Mouse (Mus musculus) small intestine, adult 2 months (tissue): ENCODE results near the gene Dcst2. TPM values are rescaled to one million over a fixed set of nuclear protein-coding genes. Genes with fewer than 3 reads are reported as not detected.

ENCODE experiments used
- H3K27ac ChIP-seq: fragments of 200-500 bp; 2 replicates; pipeline ENCODE4 v1.5.1; 2012; ENCODE audit warnings: low read depth, low read length, control low read depth, inconsistent platforms; ENCODE audit not compliant: insufficient read depth
- H3K27me3 ChIP-seq: fragments of 200-500 bp; 2 replicates; pipeline ENCODE4 v1.6.1; 2012; ENCODE audit warnings: mild to moderate bottlenecking, moderate library complexity, low read length, inconsistent platforms; ENCODE audit not compliant: control insufficient read depth, insufficient read depth
- H3K36me3 ChIP-seq: fragments of 200-500 bp; 2 replicates; pipeline ENCODE4 v1.6.1; 2012; ENCODE audit warnings: mild to moderate bottlenecking, low read length, control low read depth, inconsistent platforms; ENCODE audit not compliant: control insufficient read depth, insufficient read depth
- H3K4me1 ChIP-seq: fragments of 200-500 bp; 2 replicates; pipeline ENCODE4 v1.6.1; 2012; ENCODE audit warnings: low read length, inconsistent platforms, mixed read lengths; ENCODE audit not compliant: control insufficient read depth, insufficient read depth, insufficient read length
- H3K4me3 ChIP-seq: fragments of 200-500 bp; 2 replicates; pipeline ENCODE4 v1.5.1; 2012; ENCODE audit warnings: low read depth, mild to moderate bottlenecking, control low read depth, inconsistent platforms, low read length, moderate library complexity
- CTCF ChIP-seq: fragments of 200-500 bp; IDR thresholded peaks from 2 replicates; pipeline ENCODE4 v1.5.1; 2012; ENCODE audit warnings: low read depth, mild to moderate bottlenecking, control low read depth, inconsistent platforms, low read length, moderate library complexity, mixed read lengths; ENCODE audit not compliant: insufficient replicate concordance, insufficient read length; ENCODE audit errors: extremely low read depth
- POLR2A ChIP-seq: fragments of 200-500 bp; IDR thresholded peaks from 2 replicates; pipeline ENCODE4 v1.6.1; 2012; ENCODE audit warnings: low read depth, mild to moderate bottlenecking, control low read depth, inconsistent platforms, low read length, moderate library complexity
- WGBS: fragments of 180-500 bp; shearing (Covaris S2); methylation state at CpG from one replicate; pipeline ENCODE4 v1.1.7; 2018; 5-methylcytosine and 5-hydroxymethylcytosine counted together
- polyA plus RNA-seq: library from polyadenylated mRNA; depleted of rRNA; stranded (reverse); fragments of >200 nt; gene quantifications from 2 replicates; pipeline ENCODE4 v1.2.3, GENCODE M21; 2012

Dcst2 gene
- polyA plus RNA-seq, 1 experiment: 1.2 TPM

DNA sequence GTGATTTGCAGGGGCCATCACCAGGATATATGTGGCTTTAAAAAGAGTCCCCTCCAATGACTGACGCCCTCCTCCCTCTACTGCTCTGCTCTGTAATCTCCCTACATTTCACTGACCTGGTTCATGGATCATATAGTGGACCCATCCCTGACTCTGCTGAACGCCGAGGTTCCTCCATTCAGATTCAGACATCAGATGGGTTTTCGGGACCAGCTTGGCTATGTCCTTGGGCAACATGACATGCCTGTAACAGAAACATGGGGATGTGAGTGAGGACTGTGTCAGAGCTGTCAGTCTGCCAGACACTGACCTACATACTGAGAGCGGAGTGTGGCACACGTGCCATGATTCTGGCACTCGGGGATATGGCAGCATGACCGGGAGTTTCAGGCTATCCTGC, 54.4 kb downstream of the Dcst2 start:
- TF ChIP-seq CTCF (no peak), POLR2A (no peak)
- Histone ChIP-seq H3K36me3 (no peaks in the 10 kb centered on the region), H3K27ac (no peak overlapping the region), H3K27me3 (no peaks in the 10 kb centered on the region), H3K4me3 (no peak overlapping the region), H3K4me1 (peaks cover 4% of the 10 kb centered on the region)
- WGBS: 94% methylated on average over 8 of the region's 8 CpGs

DNA sequence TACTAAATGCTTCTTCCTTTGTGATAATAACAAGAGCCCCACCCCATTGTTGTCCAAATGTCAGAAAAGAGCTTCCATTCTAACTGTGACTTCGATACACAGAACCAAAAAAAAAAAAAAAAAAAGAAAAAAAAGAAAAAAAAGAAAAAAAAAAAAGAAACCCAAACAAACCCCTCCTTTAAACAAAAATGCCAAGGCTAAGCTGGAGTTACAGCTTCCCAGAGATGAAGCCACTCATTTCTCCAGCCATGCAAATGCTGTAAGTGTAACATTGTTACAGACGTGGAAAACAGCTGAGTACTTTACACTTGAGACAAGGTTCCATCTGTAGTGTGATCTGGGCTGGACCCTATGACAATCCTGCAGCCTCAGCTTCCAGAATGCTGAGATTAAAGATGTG, 55.4 kb downstream of the Dcst2 start:
- no peaks in the 10 kb centered on the region for H3K36me3 ChIP-seq
- H3K27ac ChIP-seq: no peak overlapping the region
- H3K4me1 ChIP-seq: peaks cover 4% of the 10 kb centered on the region
- H3K4me3 ChIP-seq: no peak overlapping the region
- no peak for TF ChIP-seq POLR2A
- no peak for TF ChIP-seq CTCF
- H3K27me3 ChIP-seq: no peaks in the 10 kb centered on the region
- 18% methylated on average over 2 of the region's 2 CpGs for WGBS

DNA sequence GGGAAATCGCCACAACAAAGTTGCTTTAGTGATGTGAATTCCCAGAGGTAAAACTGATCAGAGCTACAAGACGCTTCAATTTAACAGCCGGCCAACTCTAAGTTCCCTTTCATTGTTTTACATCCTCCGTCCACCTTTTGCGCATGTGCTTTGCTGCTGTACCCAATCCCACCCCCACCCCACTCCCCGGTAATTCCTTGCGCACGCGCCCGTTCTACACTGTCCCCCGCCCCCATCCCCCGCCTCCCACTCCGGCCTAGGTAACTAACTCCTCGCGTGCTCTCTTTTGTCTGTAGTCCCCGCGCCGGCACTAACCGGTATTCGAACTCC, 56.0 kb downstream of the Dcst2 start:
- H3K4me3 ChIP-seq: peak overlapping the region; percentile 71
- no peak for TF ChIP-seq POLR2A
- TF ChIP-seq CTCF: no peak
- WGBS: under 1% methylated on average over 20 of the region's 20 CpGs
- H3K27ac ChIP-seq: no peak overlapping the region
- H3K27me3 ChIP-seq: no peaks in the 10 kb centered on the region
- peaks cover 4% of the 10 kb centered on the region for H3K4me1 ChIP-seq
- no peaks in the 10 kb centered on the region for H3K36me3 ChIP-seq

DNA sequence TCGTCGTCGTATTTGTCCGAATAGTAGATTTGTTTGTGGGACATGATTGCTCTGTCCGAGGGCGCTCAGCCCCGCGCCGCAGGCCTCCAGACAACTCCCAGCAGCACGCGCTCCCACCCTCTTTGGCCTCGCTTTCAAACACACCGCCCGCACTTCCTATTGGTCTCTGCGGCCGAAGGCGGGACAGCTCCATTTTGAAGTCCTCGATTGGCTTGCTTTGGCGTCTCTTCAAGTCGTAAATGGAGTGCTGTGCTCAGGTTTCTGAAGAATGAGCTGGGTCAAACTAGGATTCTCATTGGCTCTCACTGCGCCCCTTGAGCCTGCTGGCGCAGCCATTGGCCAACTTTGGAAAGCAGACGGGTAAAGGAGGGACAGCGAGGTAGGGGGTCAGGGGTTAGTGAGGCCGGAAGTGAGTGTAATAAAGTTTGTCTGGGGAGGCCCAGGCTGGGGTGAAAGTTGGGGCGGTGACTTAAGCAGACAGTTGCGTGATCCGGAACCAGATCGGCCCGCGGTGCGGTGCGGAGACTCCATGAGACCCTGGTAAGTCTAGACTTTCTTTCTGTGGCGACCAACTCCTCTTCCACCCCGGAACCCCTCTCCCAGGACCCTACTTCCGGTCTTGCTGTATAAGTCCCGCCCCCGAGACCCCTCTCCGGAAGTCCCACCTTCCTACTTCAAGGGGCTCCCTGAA, 56.5 kb downstream of the Dcst2 start, which contains the start of the genes Cks1b and Shc1:
Gene Cks1b (minus strand): TSS at position 214 of the 691 bp plus-strand sequence.
Gene Shc1 (plus strand): TSS at position 274 of the 691 bp plus-strand sequence.
- H3K4me1 ChIP-seq: peaks cover 4% of the 10 kb centered on the region
- no peak for TF ChIP-seq CTCF
- TF ChIP-seq POLR2A: 0 out of 2 replicates have a peak, but pooled peaks have one; percentile 29

DNA sequence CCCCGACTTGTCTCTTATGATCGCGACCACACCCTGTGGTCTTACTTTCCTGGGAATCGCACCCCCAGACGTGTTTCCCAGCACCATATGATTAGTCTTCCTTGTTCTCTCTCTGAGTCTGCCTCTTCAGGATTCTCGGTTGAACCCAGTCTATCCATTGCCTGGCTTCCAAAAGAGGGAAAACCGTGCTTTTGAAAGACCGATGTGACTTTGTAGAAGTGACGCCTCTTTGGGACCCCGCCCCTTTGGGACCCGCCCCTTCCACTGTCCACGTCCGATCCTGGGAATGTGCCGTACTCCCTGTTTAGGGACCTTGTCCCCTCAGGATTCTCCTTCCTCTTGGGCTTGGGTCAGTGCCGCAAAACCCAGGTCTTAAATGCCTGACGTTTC, 57.1 kb downstream of the Dcst2 start:
- WGBS: 0% methylated on average over 16 of the region's 16 CpGs
- Histone ChIP-seq H3K27me3 (no peaks in the 10 kb centered on the region), H3K36me3 (peaks cover 8% of the 10 kb centered on the region), H3K4me1 (peaks cover 4% of the 10 kb centered on the region), H3K4me3 (peak overlapping the region; percentile 72), H3K27ac (peak overlapping the region; percentile 92)
- TF ChIP-seq CTCF: no peak
- TF ChIP-seq POLR2A: peak; percentile 26; the same call in 1 of the 2 replicates

More for the DNA sequence above, 56.5 kb downstream of the Dcst2 start, which contains the start of the genes Cks1b and Shc1:
- H3K36me3 ChIP-seq: peaks cover 2% of the 10 kb centered on the region; the same call in 1 of the 2 replicates
- H3K27me3 ChIP-seq: no peaks in the 10 kb centered on the region
- H3K27ac ChIP-seq: peak within 1 kb of the TSS; percentile 92
- 1% methylated on average over 39 of the region's 39 CpGs for WGBS
- peak within 1 kb of the TSS; percentile 72 for H3K4me3 ChIP-seq

DNA sequence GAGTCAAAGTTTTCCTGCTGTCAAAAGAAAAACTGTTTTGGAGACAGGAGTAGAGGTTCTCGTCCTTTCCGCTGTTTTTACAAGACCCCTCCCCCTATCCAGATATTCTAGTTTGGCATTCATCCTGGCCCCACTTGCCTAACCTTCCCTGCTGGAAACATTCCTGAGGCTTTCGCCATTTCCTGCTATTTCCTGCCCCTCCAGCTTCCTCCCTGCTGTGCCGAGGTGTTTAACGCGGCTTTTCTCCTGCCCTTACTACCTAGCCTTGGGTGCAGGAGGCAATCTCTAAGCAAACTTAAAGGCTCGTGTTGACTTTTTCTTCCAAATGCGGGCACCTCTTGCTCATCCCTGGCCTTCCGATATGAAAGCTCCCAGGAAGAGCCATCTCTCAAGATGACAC, 57.8 kb downstream of the Dcst2 start:
- Histone ChIP-seq H3K27me3 (no peaks in the 10 kb centered on the region), H3K4me3 (peak overlapping the region; percentile 72), H3K36me3 (peaks cover 13% of the 10 kb centered on the region), H3K27ac (peak overlapping the region; percentile 90), H3K4me1 (peaks cover 5% of the 10 kb centered on the region)
- WGBS: 6% methylated on average over 9 of the region's 9 CpGs
- no peak for TF ChIP-seq CTCF
- no peak; the same call in 1 of the 2 replicates for TF ChIP-seq POLR2A

DNA sequence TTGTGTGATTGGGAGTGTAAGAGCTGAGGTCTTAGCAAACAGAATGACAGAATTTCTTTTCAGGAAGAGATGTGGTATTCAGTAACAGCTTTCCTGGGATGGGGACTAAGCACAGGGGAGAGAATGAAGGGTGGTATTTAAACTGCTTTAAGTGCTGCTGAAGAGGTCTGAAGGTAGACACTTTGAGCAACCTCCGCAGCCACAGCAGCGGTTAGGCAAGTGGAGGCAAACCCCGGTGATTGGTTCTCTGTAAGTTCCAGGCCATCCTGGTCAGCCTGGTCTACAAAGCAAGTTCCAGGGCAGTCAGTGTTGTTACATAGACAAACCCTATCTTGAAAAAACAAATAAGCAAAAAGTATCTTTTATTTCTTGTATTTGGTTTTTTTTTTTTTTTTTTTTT, 58.2 kb downstream of the Dcst2 start:
- H3K27ac ChIP-seq: peak overlapping the region; percentile 90
- no peak for TF ChIP-seq POLR2A
- TF ChIP-seq CTCF: no peak
- H3K36me3 ChIP-seq: peaks cover 17% of the 10 kb centered on the region
- H3K4me3 ChIP-seq: peak overlapping the region; percentile 72
- WGBS: 28% methylated on average over 3 of the region's 3 CpGs
- no peaks in the 10 kb centered on the region for H3K27me3 ChIP-seq
- H3K4me1 ChIP-seq: peaks cover 7% of the 10 kb centered on the region
